Mouse (Mus musculus) G1E (cell line): Measurements from ENCODE around the gene Zfp366. TPM values are rescaled to one million over a fixed set of nuclear protein-coding genes. Genes with fewer than 3 reads are reported as not detected.

Source experiments
- ATAC-seq: 2 replicates; pipeline ENCODE4 v1.8.0; 2016; ENCODE audit warnings: mild to moderate bottlenecking; ENCODE audit not compliant: insufficient number of reproducible peaks, poor library complexity, low FRiP score, severe bottlenecking; ENCODE audit errors: extremely low read depth
- DNase-seq: peaks from one replicate; pipeline ENCODE4 v3.0.0; 2012; ENCODE audit warnings: low spot score
- H3K27me3 ChIP-seq: 2 replicates; pipeline ENCODE4 v1.6.1; 2012; ENCODE audit warnings: mild to moderate bottlenecking, low read length, inconsistent platforms; ENCODE audit not compliant: insufficient read depth
- H3K36me3 ChIP-seq: replicated peaks from 2 replicates; pipeline ENCODE3; 2012; ENCODE audit warnings: mild to moderate bottlenecking, inconsistent platforms
- H3K4me1 ChIP-seq: 2 replicates; pipeline ENCODE4 v1.6.1; 2012; ENCODE audit warnings: low read depth, low read length, inconsistent platforms, mixed read lengths; ENCODE audit not compliant: insufficient read depth
- H3K4me3 ChIP-seq: 2 replicates; pipeline ENCODE4 v1.5.1; 2012; ENCODE audit warnings: low read depth, mild to moderate bottlenecking, inconsistent platforms, low read length, moderate library complexity, mixed read lengths
- H3K9me3 ChIP-seq: replicated peaks from 2 replicates; pipeline ENCODE4 v1.6.1; 2012; ENCODE audit warnings: inconsistent platforms
- CTCF ChIP-seq: IDR thresholded peaks from 2 replicates; pipeline ENCODE4 v1.5.1; 2012; ENCODE audit warnings: low read depth, low read length, inconsistent platforms, mixed read lengths
- GATA1 ChIP-seq: IDR thresholded peaks from 2 replicates; pipeline ENCODE4 v1.6.1; 2012; ENCODE audit warnings: borderline replicate concordance, low read length, inconsistent platforms, mixed read lengths
- GATA2 ChIP-seq: IDR thresholded peaks from 2 replicates; pipeline ENCODE4 v1.6.1; 2012; ENCODE audit warnings: low read depth, low read length, inconsistent platforms, borderline replicate concordance
- POLR2AphosphoS5 ChIP-seq: IDR thresholded peaks from 2 replicates; pipeline ENCODE4 v1.6.1; 2012; ENCODE audit warnings: low read depth, low read length, inconsistent platforms; ENCODE audit not compliant: insufficient replicate concordance
- TAL1 ChIP-seq: conservative IDR thresholded peaks from 2 replicates; pipeline ENCODE4 v1.6.1; 2012; ENCODE audit warnings: low read depth, low read length, inconsistent platforms, mixed read lengths
- polyA plus RNA-seq: library from polyadenylated mRNA; stranded (reverse); fragments of >175 nt; gene quantifications from 2 replicates; pipeline ENCODE4 v1.2.3, GENCODE M21; 2012
- total RNA-seq, 2 experiments: library from RNA; stranded (forward) in 1 of 2; stranded (reverse) in 1 of 2; fragments of 200-1000 nt in 1 of 2; fragments of >200 nt in 1 of 2; fragmentation: Nextera tagmentation in 1 of 2; gene quantifications; 2 replicates each; pipeline ENCODE4 v1.2.3; 2014 to 2017

Gene Zfp366
- total and polyA plus RNA-seq, 3 experiments = 0.05 TPM; not detected in 2

DNA sequence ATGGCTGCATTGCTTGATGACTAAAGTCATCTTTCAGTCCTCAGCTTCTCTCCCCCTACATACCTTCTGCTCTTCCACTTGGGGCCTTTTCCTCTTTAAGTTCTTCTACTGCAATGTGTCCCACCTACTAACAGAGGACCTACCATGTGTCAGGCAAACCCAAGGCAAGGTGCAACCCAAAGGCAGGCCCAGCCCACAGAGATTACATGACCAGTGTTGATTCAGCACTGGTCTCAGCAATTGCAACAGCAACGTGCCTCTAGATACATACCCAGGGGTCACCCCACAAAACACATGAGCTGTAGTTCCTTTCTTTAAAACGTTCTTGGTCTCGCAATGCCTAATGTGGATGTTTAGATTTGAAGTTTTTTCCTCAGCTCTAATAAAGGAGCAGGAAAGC lies 57.4 kb downstream of the Zfp366 start:
- Histone ChIP-seq H3K27me3 (peaks cover 13% of the 10 kb centered on the region; the same call in 1 of the 2 replicates), H3K9me3 (no peaks in the 10 kb centered on the region), H3K4me3 (no peak overlapping the region), H3K36me3 (no peaks in the 10 kb centered on the region), H3K4me1 (no peaks in the 10 kb centered on the region)
- DNase-seq = no peak
- TF ChIP-seq GATA2 (no peak), POLR2AphosphoS5 (no peak), CTCF (no peak), TAL1 (no peak), GATA1 (no peak)
- no peak for ATAC-seq

DNA sequence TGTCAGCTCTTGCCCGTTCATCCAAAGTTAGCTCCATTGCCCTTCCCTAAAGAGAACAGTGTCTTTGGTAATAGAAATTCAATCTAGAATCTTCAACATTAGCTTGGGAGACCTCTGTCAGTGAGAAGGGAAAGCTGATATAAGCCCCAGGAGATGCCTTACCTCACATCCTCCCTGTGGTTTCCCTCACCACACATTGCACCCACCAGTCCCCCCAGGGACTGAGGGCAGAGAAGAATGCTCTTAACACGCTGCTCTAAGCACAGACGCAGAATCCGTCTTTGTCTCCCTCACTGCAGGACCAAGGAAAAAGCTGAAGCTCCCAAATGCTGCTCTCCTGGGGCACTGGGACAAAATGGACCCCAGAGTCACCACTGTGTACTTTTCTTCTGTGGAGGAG lies 58.3 kb downstream of the Zfp366 start:
- no peaks in the 10 kb centered on the region for H3K36me3 ChIP-seq
- H3K27me3 ChIP-seq = peaks cover 13% of the 10 kb centered on the region; the same call in 1 of the 2 replicates
- H3K9me3 ChIP-seq = no peaks in the 10 kb centered on the region
- ATAC-seq (no peak), DNase-seq (no peak)
- H3K4me1 ChIP-seq = no peaks in the 10 kb centered on the region
- H3K4me3 ChIP-seq = no peak overlapping the region
- TF ChIP-seq GATA2 (no peak), CTCF (no peak), GATA1 (no peak), TAL1 (no peak), POLR2AphosphoS5 (no peak)

- no peaks in the 10 kb centered on the region for H3K9me3 ChIP-seq
- no peaks in the 10 kb centered on the region for H3K36me3 ChIP-seq
- no peak overlapping the region for H3K4me3 ChIP-seq
- H3K4me1 ChIP-seq = no peaks in the 10 kb centered on the region
- no peak for TF ChIP-seq CTCF
- no peak for TF ChIP-seq POLR2AphosphoS5
- no peak for TF ChIP-seq GATA2
- TF ChIP-seq TAL1 = no peak
- no peak for DNase-seq
- no peak for ATAC-seq
- H3K27me3 ChIP-seq = peaks cover 13% of the 10 kb centered on the region; the same call in 1 of the 2 replicates
Measured at GRCm38 (mm10) chr13:99243831-99244230, 59.2 kb downstream of the Zfp366 start.

GRCm38 (mm10) chr13:99244471-99244870 lies 59.8 kb downstream of the Zfp366 start:
- ATAC-seq (no peak), DNase-seq (no peak)
- no peaks in the 10 kb centered on the region for H3K4me1 ChIP-seq
- no peaks in the 10 kb centered on the region for H3K9me3 ChIP-seq
- H3K36me3 ChIP-seq = no peaks in the 10 kb centered on the region
- H3K27me3 ChIP-seq = peaks cover 11% of the 10 kb centered on the region; the same call in 1 of the 2 replicates
- TF ChIP-seq CTCF = no peak
- no peak overlapping the region for H3K4me3 ChIP-seq

DNA sequence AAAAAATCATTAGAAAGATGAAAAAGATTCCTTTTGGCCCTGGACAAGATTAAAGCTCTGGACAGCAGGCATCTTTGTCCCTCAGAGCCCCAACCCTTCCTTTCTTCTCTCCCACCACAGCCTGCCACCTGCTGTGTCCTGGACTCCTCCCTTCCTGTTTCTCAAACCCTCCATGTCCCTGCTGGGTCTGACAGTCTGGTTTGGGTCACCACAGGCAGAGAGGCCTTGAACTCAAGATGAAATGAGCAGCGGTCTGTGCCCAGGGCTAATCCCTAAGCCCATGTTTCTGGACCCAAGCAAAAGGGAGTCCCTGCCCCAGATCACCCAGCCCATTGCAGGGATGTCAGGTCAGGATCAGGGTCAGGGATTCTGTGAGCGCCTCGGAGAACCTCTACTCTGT lies 60.3 kb downstream of the Zfp366 start:
- TF ChIP-seq TAL1 (no peak), GATA1 (no peak), CTCF (no peak), GATA2 (no peak), POLR2AphosphoS5 (no peak)
- Histone ChIP-seq H3K36me3 (no peaks in the 10 kb centered on the region), H3K27me3 (peaks cover 7% of the 10 kb centered on the region; the same call in 1 of the 2 replicates), H3K4me1 (no peaks in the 10 kb centered on the region), H3K4me3 (no peak overlapping the region), H3K9me3 (no peaks in the 10 kb centered on the region)
- ATAC-seq (no peak), DNase-seq (no peak)

DNA sequence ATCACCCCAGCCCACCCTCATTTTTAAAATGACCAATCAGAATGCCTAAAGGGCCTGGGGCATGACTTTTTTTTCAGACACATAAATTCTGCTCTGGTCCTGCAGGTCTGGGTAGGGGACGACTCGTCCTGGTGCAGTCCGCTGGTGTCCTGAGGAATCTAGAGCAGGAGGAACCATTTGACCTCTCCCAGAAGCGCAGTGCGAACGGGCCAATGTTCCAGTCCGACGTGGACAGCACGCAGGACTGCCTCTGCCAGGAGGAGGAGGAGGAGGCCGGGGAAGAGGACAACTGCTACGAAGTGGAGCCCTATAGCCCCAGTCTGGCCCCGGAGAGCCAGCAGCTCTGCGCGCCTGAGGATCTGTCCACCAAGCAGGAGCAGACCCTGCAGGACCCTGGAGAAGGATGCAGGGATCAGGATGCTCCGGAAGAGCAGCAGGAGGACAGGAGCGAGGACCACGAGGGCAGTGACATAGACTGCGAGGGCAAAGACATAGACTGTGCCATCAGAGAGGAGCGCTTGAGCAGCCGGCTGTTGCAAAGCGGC lies 61.4 kb downstream of the Zfp366 start:
- ATAC-seq (no peak), DNase-seq (no peak)
- Histone ChIP-seq H3K27me3 (peaks cover 11% of the 10 kb centered on the region), H3K9me3 (no peaks in the 10 kb centered on the region), H3K4me1 (no peaks in the 10 kb centered on the region), H3K4me3 (no peak overlapping the region), H3K36me3 (no peaks in the 10 kb centered on the region)
- TF ChIP-seq GATA2 (no peak), GATA1 (no peak), CTCF (no peak), POLR2AphosphoS5 (no peak), TAL1 (no peak)

GRCm38 (mm10) chr13:99250806-99251205 lies 66.2 kb downstream of the Zfp366 start:
- TF ChIP-seq CTCF = no peak
- no peak for TF ChIP-seq GATA2
- TF ChIP-seq TAL1 = no peak
- no peak for TF ChIP-seq POLR2AphosphoS5
- no peak for TF ChIP-seq GATA1

More at GRCm38 (mm10) chr13:99250806-99251205, 66.2 kb downstream of the Zfp366 start:
- Histone ChIP-seq H3K4me1 (no peaks in the 10 kb centered on the region), H3K4me3 (no peak overlapping the region), H3K36me3 (no peaks in the 10 kb centered on the region), H3K9me3 (no peaks in the 10 kb centered on the region), H3K27me3 (peaks cover 8% of the 10 kb centered on the region)
- ATAC-seq = no peak
- DNase-seq = no peak
